Mouse (Mus musculus) cerebellum, adult 11 months (tissue): Measurements from ENCODE around the gene Cox20.

Experiments
- DNase-seq: peaks from one replicate; pipeline ENCODE4 v3.0.0; 2022

The Cox20 gene

GRCm38 (mm10) chr1:178357776-178358710 is 39.1 kb downstream of the Cox20 start:
- DNase-seq: no peak

DNA sequence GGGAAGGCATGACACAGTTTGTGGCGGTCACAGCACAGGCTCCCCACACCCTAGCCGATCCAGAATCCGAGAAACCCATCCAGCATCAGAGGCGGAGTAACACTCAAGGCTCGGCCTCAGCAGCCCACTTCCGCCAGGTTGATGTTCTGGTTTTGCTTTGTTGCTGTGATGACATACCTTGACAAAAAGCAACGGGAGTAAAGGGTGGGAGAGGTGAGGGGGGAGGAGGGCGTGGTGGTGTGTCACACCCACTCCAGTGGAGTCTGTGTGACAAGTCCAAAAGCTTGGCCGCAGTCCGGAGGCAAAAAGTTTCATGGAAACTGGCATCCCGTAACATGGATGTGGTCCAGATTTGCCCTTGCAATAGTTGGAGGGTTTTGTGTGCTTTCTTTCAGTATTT is 41.3 kb downstream of the Cox20 start:
- no peak for DNase-seq

- DNase-seq: no peak
Observed at GRCm38 (mm10) chr1:178360702-178361101, 41.8 kb downstream of the Cox20 start.

DNA sequence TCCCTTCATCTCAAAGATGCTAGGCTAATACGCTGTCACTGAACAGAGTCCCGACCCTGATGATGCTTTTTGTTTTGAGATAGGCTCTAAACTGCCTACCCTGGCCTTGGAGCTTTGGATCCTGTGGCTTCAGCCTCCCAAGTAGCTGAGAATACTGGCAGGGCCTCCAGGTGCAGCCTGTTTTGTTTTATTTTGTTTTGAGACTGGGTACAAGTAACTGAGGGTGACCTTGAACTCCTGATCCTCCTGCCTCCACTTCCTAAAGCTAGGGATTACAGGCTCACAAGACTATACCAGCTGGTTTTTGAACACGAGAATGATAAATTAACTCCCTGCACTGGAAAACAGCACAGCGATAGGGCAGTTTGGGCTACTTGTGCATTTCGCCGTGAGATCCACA is 46.2 kb downstream of the Cox20 start:
- DNase-seq: no peak

- DNase-seq: no peak
Observed at GRCm38 (mm10) chr1:178368121-178368520, 49.2 kb downstream of the Cox20 start.

DNA sequence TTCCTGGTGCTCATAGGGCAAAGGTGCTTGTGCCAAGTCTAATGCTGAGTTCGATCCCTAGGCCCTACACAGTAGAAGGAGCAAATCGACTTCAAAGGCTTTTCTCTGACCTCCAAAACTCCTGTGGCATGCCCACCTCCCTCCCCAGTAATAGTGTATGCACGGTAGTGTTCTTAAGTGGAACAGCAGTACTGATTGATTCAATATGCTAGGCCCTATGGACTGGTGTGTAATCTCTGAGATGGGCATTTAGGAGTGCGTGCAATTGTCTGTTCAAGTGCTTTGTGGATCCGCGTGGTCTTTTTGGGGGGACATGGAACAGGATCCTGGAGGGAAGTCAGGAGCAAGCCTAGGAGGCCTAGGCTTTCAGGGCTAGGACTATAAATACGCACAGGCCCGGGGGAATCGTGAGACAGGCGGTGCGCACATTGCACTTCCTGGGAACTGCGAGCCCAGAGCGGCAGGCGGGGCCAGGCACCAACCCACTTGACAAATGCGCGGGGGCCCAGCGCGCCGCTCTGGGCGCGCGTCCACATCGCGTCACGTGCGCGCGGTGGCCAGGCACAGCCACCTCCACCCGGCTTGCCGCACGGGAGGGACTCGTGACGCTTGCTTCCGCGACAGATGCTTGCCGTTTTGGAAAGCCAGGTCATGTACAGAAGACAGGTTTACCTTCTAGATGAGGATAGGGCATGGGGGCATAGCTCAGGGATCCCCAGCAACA is 49.8 kb downstream of the Cox20 start:
- DNase-seq: peak; percentile 96

DNA sequence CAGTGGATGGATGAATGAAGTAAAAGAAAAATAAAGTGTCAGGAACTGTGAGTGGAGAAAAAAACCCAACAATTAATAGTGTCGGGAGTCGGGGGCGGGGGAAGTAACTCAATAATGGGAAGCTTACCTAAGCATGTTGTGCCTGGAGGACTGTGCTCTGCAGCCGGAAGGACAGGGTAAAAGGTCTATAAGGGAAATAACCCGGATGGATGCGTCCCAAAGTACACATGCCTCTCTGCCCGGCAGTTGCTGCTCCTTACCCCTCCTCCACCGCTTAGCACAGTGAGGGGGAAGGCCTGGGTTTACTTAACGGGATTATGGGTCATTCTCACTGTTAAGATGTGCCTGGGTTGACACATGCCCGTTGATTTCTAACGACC is 50.3 kb downstream of the Cox20 start:
- DNase-seq: no peak
